Mouse (Mus musculus) embryonic facial prominence, embryonic 14.5 days (tissue): Measurements from ENCODE around the gene Denr. TPM values are rescaled to one million over a fixed set of nuclear protein-coding genes. Genes with fewer than 3 reads are reported as not detected.
A peak's percentile ranks its signal among the peaks of the same experiment; 100 is the strongest.

ENCODE experiments used
- ATAC-seq: fragments of 200-750 bp; cut with Nextera tagmentation; 2 replicates; pipeline ENCODE4 v1.8.0; 2017; ENCODE audit warnings: low read depth, moderate number of reproducible peaks, moderate TSS enrichment
- DNase-seq: peaks from one replicate; pipeline ENCODE4 v3.0.0-alpha.2; 2015; ENCODE audit warnings: low spot score
- H3K27ac ChIP-seq: fragments of 300-500 bp; sonication (generic); replicated peaks from 2 replicates; pipeline ENCODE4 v1.5.1; 2014; ENCODE audit warnings: low read depth, mild to moderate bottlenecking, low read length, moderate library complexity
- H3K27me3 ChIP-seq: fragments of 300-500 bp; sonication (generic); replicated peaks from 2 replicates; pipeline ENCODE4 v1.6.1; 2014; ENCODE audit warnings: low read length; ENCODE audit not compliant: control insufficient read depth, insufficient read depth
- H3K36me3 ChIP-seq: fragments of 300-500 bp; sonication (generic); 2 replicates; pipeline ENCODE4 v1.6.1; 2014; ENCODE audit warnings: low read length, mixed read lengths; ENCODE audit not compliant: control insufficient read depth, insufficient read depth
- H3K4me1 ChIP-seq: fragments of 300-500 bp; sonication (generic); 2 replicates; pipeline ENCODE4 v1.6.1; 2014; ENCODE audit warnings: antibody characterized with exemption, low read length; ENCODE audit not compliant: control insufficient read depth, insufficient read depth
- H3K4me2 ChIP-seq: fragments of 300-500 bp; sonication (generic); 2 replicates; pipeline ENCODE4 v1.6.1; 2014; ENCODE audit warnings: low read depth, mild to moderate bottlenecking, low read length, moderate library complexity, mixed read lengths
- H3K4me3 ChIP-seq: fragments of 300-500 bp; sonication (generic); 2 replicates; pipeline ENCODE4 v1.5.1; 2014; ENCODE audit warnings: low read depth, mild to moderate bottlenecking, low read length
- H3K9ac ChIP-seq: fragments of 300-500 bp; sonication (generic); 2 replicates; pipeline ENCODE4 v1.6.1; 2014; ENCODE audit warnings: low read depth, mild to moderate bottlenecking, low read length, moderate library complexity, mixed read lengths
- H3K9me3 ChIP-seq: fragments of 300-500 bp; sonication (generic); 2 replicates; pipeline ENCODE4 v1.6.1; 2016; ENCODE audit warnings: low read length; ENCODE audit not compliant: control insufficient read depth
- WGBS: fragments of 180-500 bp; shearing (Covaris S2); extraction: QIAGEN DNeasy Blood & Tissue Kit; methylation state at CpG from one replicate; pipeline ENCODE4 v1.1.7; 2014; 5-methylcytosine and 5-hydroxymethylcytosine counted together
- polyA plus RNA-seq: library from polyadenylated mRNA; unstranded; fragments of >200 nt; fragmentation: Nextera tagmentation; extraction: Ambion mirVana; gene quantifications from 2 replicates; pipeline ENCODE4 v1.2.1, GENCODE M21; 2014

The Denr gene
- polyA plus RNA-seq, 1 experiment from 2014 or later: 107 TPM

- H3K9me3 ChIP-seq: no peaks in the 10 kb centered on the region
- ATAC-seq (no peak), DNase-seq (no peak)
- H3K27me3 ChIP-seq: peaks cover 7% of the 10 kb centered on the region; the same call in 1 of the 2 replicates
- no peaks in the 10 kb centered on the region for H3K36me3 ChIP-seq
- no peak overlapping the region for H3K4me2 ChIP-seq
- peaks cover 12% of the 10 kb centered on the region for H3K4me1 ChIP-seq
- H3K27ac ChIP-seq: no peak overlapping the region
- H3K4me3 ChIP-seq: no peak overlapping the region
- H3K9ac ChIP-seq: no peak overlapping the region
- WGBS: 28% methylated on average over 3 of the region's 3 CpGs
Observed at GRCm38 (mm10) chr5:123977231-123977630, 70.3 kb downstream of the Denr start.

DNA sequence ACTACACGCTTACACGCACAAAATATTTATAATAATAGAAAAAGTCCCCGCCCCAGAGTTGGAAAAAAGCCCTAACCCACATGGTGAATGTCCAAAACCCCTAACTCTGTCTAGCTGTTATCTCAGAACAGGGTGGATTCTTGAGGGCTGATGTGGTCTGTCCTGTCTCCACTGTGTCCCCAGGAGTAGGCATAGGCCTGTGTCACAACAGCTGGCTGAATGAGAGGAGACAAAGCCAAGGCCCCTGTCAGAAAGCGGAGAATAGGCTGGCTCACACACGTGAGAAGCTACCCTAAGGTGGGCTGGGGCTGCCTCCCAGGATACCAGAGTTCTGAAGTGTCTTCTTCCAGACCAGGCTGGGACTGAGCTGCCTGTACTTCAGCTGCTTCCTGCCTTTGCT, 71.2 kb downstream of the Denr start:
- DNase-seq (no peak), ATAC-seq (0 out of 2 replicates have a peak, but pooled peaks have one; percentile 6)
- H3K4me3 ChIP-seq: no peak overlapping the region
- H3K9me3 ChIP-seq: no peaks in the 10 kb centered on the region
- 63% methylated on average over 5 of the region's 5 CpGs for WGBS
- peaks cover 5% of the 10 kb centered on the region; the same call in 1 of the 2 replicates for H3K27me3 ChIP-seq
- H3K9ac ChIP-seq: no peak overlapping the region
- no peaks in the 10 kb centered on the region for H3K36me3 ChIP-seq
- H3K4me1 ChIP-seq: peaks cover 12% of the 10 kb centered on the region
- no peak overlapping the region for H3K4me2 ChIP-seq
- no peak overlapping the region for H3K27ac ChIP-seq

Other genes with a start within 250 kb of the Denr start
- gene Clip1, start 222.6 kb upstream of the Denr start, polyA plus RNA-seq: 31.1 and 33.4 TPM in 2 replicates
- 64.8 and 68.3 TPM in 2 replicates for gene Zcchc8, start 186.1 kb upstream of the Denr start, polyA plus RNA-seq
- gene Rsrc2, start 157.8 kb upstream of the Denr start, polyA plus RNA-seq: 99.5 and 106 TPM in 2 replicates
- gene Kntc1, start 157.5 kb upstream of the Denr start, polyA plus RNA-seq: 24.1 and 26.0 TPM in 2 replicates
- gene Hcar2, start 41.7 kb upstream of the Denr start, polyA plus RNA-seq: 1.6 and 1.8 TPM in 2 replicates
- 1.2 and 2.3 TPM in 2 replicates for gene Hcar1, start 27.2 kb upstream of the Denr start, polyA plus RNA-seq
- gene Gm43518, start 20.2 kb downstream of the Denr start, polyA plus RNA-seq: 0.67 and 0.68 TPM in 2 replicates
- gene Ccdc62, start 23.5 kb downstream of the Denr start, polyA plus RNA-seq: 4.6 and 6.4 TPM in 2 replicates
- 7.5 and 8.4 TPM in 2 replicates for gene Hip1r, start 66.5 kb downstream of the Denr start, polyA plus RNA-seq
- gene Vps37b, start 125.1 kb downstream of the Denr start, polyA plus RNA-seq: 30.4 and 31.7 TPM in 2 replicates
- gene Abcb9, start 188.6 kb downstream of the Denr start, polyA plus RNA-seq: 2.1 and 2.3 TPM in 2 replicates
- gene Ogfod2, start 205.1 kb downstream of the Denr start, polyA plus RNA-seq: 14.3 and 16.1 TPM in 2 replicates
- gene Arl6ip4, start 208.9 kb downstream of the Denr start, polyA plus RNA-seq: 76.5 and 77.5 TPM in 2 replicates